Mouse (Mus musculus) gastrocnemius, postnatal 10 days (tissue): ENCODE data around the gene Susd6. TPM values are rescaled to one million over a fixed set of nuclear protein-coding genes. Genes with fewer than 3 reads are reported as not detected.
A peak's percentile ranks its signal among the peaks of the same experiment; 100 is the strongest.

Source experiments
- DNase-seq: peaks from one replicate; pipeline ENCODE4 v3.0.0; 2021; ENCODE audit warnings: mixed read lengths
- long read RNA-seq, 2 experiments: library from polyadenylated mRNA; stranded (forward); transcript quantifications; one replicate each; pipeline ENCODE4 v2.0.0; 2021
- total RNA-seq, 2 experiments: library from RNA; stranded (reverse); gene quantifications; 2 replicates each; pipeline ENCODE4 v1.2.3; 2021

Gene Susd6
- 10 to 100 TPM; 28.6 to 29.2 TPM for total RNA-seq
- long read RNA-seq, experiment 1, full-length matches to known transcripts = 27 of 49 reads
- long read RNA-seq, experiment 1, partial matches to known transcripts = 17 of 49 reads
- long read RNA-seq, experiment 1, other reads (novel, unspliced or antisense) = 5 of 49 reads
- long read RNA-seq, experiment 2, full-length matches to known transcripts = 22 of 33 reads
- long read RNA-seq, experiment 2, partial matches to known transcripts = 4 of 33 reads
- long read RNA-seq, experiment 2, other reads (novel, unspliced or antisense) = 7 of 33 reads

- DNase-seq = peak; percentile 99
These were observed at the start of gene Susd6 for GRCm38 (mm10) chr12:80789849-80790694. Gene Susd6 (plus strand): TSS chr12:80790510.

- no peak for DNase-seq
These were observed 45.7 kb upstream of the Susd6 start for GRCm38 (mm10) chr12:80744614-80745013.

GRCm38 (mm10) chr12:80746031-80746813 lies 44.1 kb upstream of the Susd6 start:
- no peak for DNase-seq

GRCm38 (mm10) chr12:80751556-80751955 lies 38.8 kb upstream of the Susd6 start:
- no peak for DNase-seq

- peak; percentile 77 for DNase-seq
These were observed 32.4 kb upstream of the Susd6 start for GRCm38 (mm10) chr12:80757751-80758558.

- DNase-seq = peak; percentile 51
These were observed 31.5 kb upstream of the Susd6 start for GRCm38 (mm10) chr12:80758559-80759386.

- no peak for DNase-seq
These were observed 31.0 kb upstream of the Susd6 start for GRCm38 (mm10) chr12:80759387-80759712.

GRCm38 (mm10) chr12:80759713-80760395 lies 30.5 kb upstream of the Susd6 start:
- DNase-seq = no peak

- DNase-seq = peak; percentile 81
These were observed 29.9 kb upstream of the Susd6 start, which contains the start of gene Ccdc177 for GRCm38 (mm10) chr12:80760396-80760801. Gene Ccdc177 (minus strand): TSS chr12:80760687.

GRCm38 (mm10) chr12:80762982-80763381 lies 27.3 kb upstream of the Susd6 start:
- DNase-seq = no peak

GRCm38 (mm10) chr12:80764116-80764515 lies 26.2 kb upstream of the Susd6 start:
- no peak for DNase-seq

- DNase-seq = peak; percentile 87
These were observed 20.6 kb upstream of the Susd6 start for GRCm38 (mm10) chr12:80769697-80770096.

- no peak for DNase-seq
These were observed 15.5 kb upstream of the Susd6 start for GRCm38 (mm10) chr12:80774786-80775185.

GRCm38 (mm10) chr12:80776046-80776634 lies 14.2 kb upstream of the Susd6 start:
- no peak for DNase-seq

GRCm38 (mm10) chr12:80778188-80778936 lies 11.9 kb upstream of the Susd6 start:
- DNase-seq = no peak

- DNase-seq = no peak
These were observed 10.6 kb upstream of the Susd6 start for GRCm38 (mm10) chr12:80779760-80780159.

GRCm38 (mm10) chr12:80782190-80782589 lies 8.1 kb upstream of the Susd6 start:
- DNase-seq = no peak

GRCm38 (mm10) chr12:80782892-80783291 lies 7.4 kb upstream of the Susd6 start:
- DNase-seq = no peak

GRCm38 (mm10) chr12:80783889-80784288 lies 6.4 kb upstream of the Susd6 start:
- no peak for DNase-seq
